Mouse (Mus musculus): ENCODE results near the gene 4933406M09Rik. TPM values are rescaled to one million over a fixed set of nuclear protein-coding genes. Genes with fewer than 3 reads are reported as not detected.
A peak's percentile ranks its signal among the peaks of the same experiment; 100 is the strongest.

The 4933406M09Rik gene
- polyA plus RNA-seq, 1 experiment from 2014 or later = not detected

- no peaks in the 10 kb centered on the region for H3K27me3 ChIP-seq (ENCODE audit: control insufficient read depth, insufficient read depth, low read length)
- no peak overlapping the region for H3K4me3 ChIP-seq (ENCODE audit: low read depth, low read length)
- H3K9me3 ChIP-seq (ENCODE audit: control insufficient read depth, low read length) = no peaks in the 10 kb centered on the region
- H3K4me1 ChIP-seq (ENCODE audit: control insufficient read depth, insufficient read depth, low read length) = no peaks in the 10 kb centered on the region
- no peak overlapping the region for H3K27ac ChIP-seq (ENCODE audit: low read depth, low read length)
- no peaks in the 10 kb centered on the region for H3K36me3 ChIP-seq (ENCODE audit: control insufficient read depth, insufficient read depth, low read length)
- no peak for ATAC-seq (ENCODE audit: low read depth)
- 90% methylated on average over 12 of the region's 12 CpGs for WGBS
- H3K4me2 ChIP-seq (ENCODE audit: low read depth, low read length) = no peak overlapping the region
- H3K9ac ChIP-seq (replicated peaks; ENCODE audit: low read depth, low read length) = no peak overlapping the region
Measured at GRCm38 (mm10) chr1:134398210-134398609, 12.5 kb downstream of the 4933406M09Rik start.

GRCm38 (mm10) chr1:134399735-134400134, 14.0 kb downstream of the 4933406M09Rik start:
- WGBS = 55% methylated on average over 5 of the region's 5 CpGs
- no peak for ATAC-seq (ENCODE audit: low read depth)
- Histone ChIP-seq H3K27me3 (ENCODE audit: control insufficient read depth, insufficient read depth, low read length) (no peaks in the 10 kb centered on the region), H3K4me1 (ENCODE audit: control insufficient read depth, insufficient read depth, low read length) (no peaks in the 10 kb centered on the region), H3K9ac (replicated peaks; ENCODE audit: low read depth, low read length) (no peak overlapping the region), H3K4me2 (ENCODE audit: low read depth, low read length) (no peak overlapping the region), H3K4me3 (ENCODE audit: low read depth, low read length) (no peak overlapping the region), H3K36me3 (ENCODE audit: control insufficient read depth, insufficient read depth, low read length) (no peaks in the 10 kb centered on the region), H3K9me3 (ENCODE audit: control insufficient read depth, low read length) (no peaks in the 10 kb centered on the region), H3K27ac (ENCODE audit: low read depth, low read length) (no peak overlapping the region)

GRCm38 (mm10) chr1:134405509-134406413, 20.0 kb downstream of the 4933406M09Rik start, which contains the start of gene Cyb5r1:
Cyb5r1 (plus strand) TSS chr1:134405559.
- H3K9ac ChIP-seq (replicated peaks; ENCODE audit: low read depth, low read length) = peak within 1 kb of the TSS; percentile 72
- H3K9me3 ChIP-seq (ENCODE audit: control insufficient read depth, low read length) = no peaks in the 10 kb centered on the region
- WGBS = under 1% methylated on average over 41 of the region's 43 CpGs
- peak within 1 kb of the TSS; percentile 64 for H3K4me3 ChIP-seq (ENCODE audit: low read depth, low read length)
- peak; percentile 97 for ATAC-seq (ENCODE audit: low read depth)
- H3K27ac ChIP-seq (ENCODE audit: low read depth, low read length) = no peak within 1 kb of the TSS
- H3K4me2 ChIP-seq (ENCODE audit: low read depth, low read length) = peak within 1 kb of the TSS; percentile 87
- H3K36me3 ChIP-seq (ENCODE audit: control insufficient read depth, insufficient read depth, low read length) = no peaks in the 10 kb centered on the region; the same call in 1 of the 2 replicates
- H3K27me3 ChIP-seq (ENCODE audit: control insufficient read depth, insufficient read depth, low read length) = no peaks in the 10 kb centered on the region
- no peaks in the 10 kb centered on the region for H3K4me1 ChIP-seq (ENCODE audit: control insufficient read depth, insufficient read depth, low read length)

- Histone ChIP-seq H3K36me3 (ENCODE audit: control insufficient read depth, insufficient read depth, low read length) (no peaks in the 10 kb centered on the region; the same call in 1 of the 2 replicates), H3K9ac (replicated peaks; ENCODE audit: low read depth, low read length) (peak overlapping the region; percentile 72), H3K4me2 (ENCODE audit: low read depth, low read length) (peak overlapping the region; percentile 87), H3K9me3 (ENCODE audit: control insufficient read depth, low read length) (no peaks in the 10 kb centered on the region), H3K4me1 (ENCODE audit: control insufficient read depth, insufficient read depth, low read length) (no peaks in the 10 kb centered on the region), H3K27me3 (ENCODE audit: control insufficient read depth, insufficient read depth, low read length) (no peaks in the 10 kb centered on the region), H3K27ac (ENCODE audit: low read depth, low read length) (no peak overlapping the region), H3K4me3 (ENCODE audit: low read depth, low read length) (peak overlapping the region; percentile 64)
- WGBS = 38% methylated on average over 8 of the region's 8 CpGs
- ATAC-seq (ENCODE audit: low read depth) = peak; percentile 34; the same call in 1 of the 2 replicates
Measured at GRCm38 (mm10) chr1:134406414-134406771, 20.7 kb downstream of the 4933406M09Rik start.

GRCm38 (mm10) chr1:134408080-134408479, 22.3 kb downstream of the 4933406M09Rik start:
- Histone ChIP-seq H3K36me3 (ENCODE audit: control insufficient read depth, insufficient read depth, low read length) (no peaks in the 10 kb centered on the region; the same call in 1 of the 2 replicates), H3K4me3 (ENCODE audit: low read depth, low read length) (no peak overlapping the region), H3K9me3 (ENCODE audit: control insufficient read depth, low read length) (no peaks in the 10 kb centered on the region), H3K4me1 (ENCODE audit: control insufficient read depth, insufficient read depth, low read length) (no peaks in the 10 kb centered on the region), H3K9ac (replicated peaks; ENCODE audit: low read depth, low read length) (no peak overlapping the region), H3K27me3 (ENCODE audit: control insufficient read depth, insufficient read depth, low read length) (no peaks in the 10 kb centered on the region), H3K27ac (ENCODE audit: low read depth, low read length) (no peak overlapping the region), H3K4me2 (ENCODE audit: low read depth, low read length) (no peak overlapping the region)
- 68% methylated on average over 8 of the region's 8 CpGs for WGBS
- ATAC-seq (ENCODE audit: low read depth) = no peak

GRCm38 (mm10) chr1:134411706-134412629, 26.2 kb downstream of the 4933406M09Rik start:
- H3K27me3 ChIP-seq (ENCODE audit: control insufficient read depth, insufficient read depth, low read length) = no peaks in the 10 kb centered on the region
- H3K4me3 ChIP-seq (ENCODE audit: low read depth, low read length) = no peak overlapping the region
- H3K9ac ChIP-seq (replicated peaks; ENCODE audit: low read depth, low read length) = no peak overlapping the region
- 91% methylated on average over 9 of the region's 9 CpGs for WGBS
- no peak overlapping the region for H3K27ac ChIP-seq (ENCODE audit: low read depth, low read length)
- H3K4me2 ChIP-seq (ENCODE audit: low read depth, low read length) = no peak overlapping the region
- no peaks in the 10 kb centered on the region; the same call in 1 of the 2 replicates for H3K36me3 ChIP-seq (ENCODE audit: control insufficient read depth, insufficient read depth, low read length)
- H3K4me1 ChIP-seq (ENCODE audit: control insufficient read depth, insufficient read depth, low read length) = peaks cover 17% of the 10 kb centered on the region; the same call in 1 of the 2 replicates
- no peaks in the 10 kb centered on the region for H3K9me3 ChIP-seq (ENCODE audit: control insufficient read depth, low read length)
- ATAC-seq (ENCODE audit: low read depth) = no peak

- Histone ChIP-seq H3K4me1 (ENCODE audit: control insufficient read depth, insufficient read depth, low read length) (peaks cover 30% of the 10 kb centered on the region), H3K4me2 (ENCODE audit: low read depth, low read length) (no peak overlapping the region), H3K9ac (replicated peaks; ENCODE audit: low read depth, low read length) (0 out of 2 replicates have a peak overlapping the region, but pooled peaks have one; percentile 95), H3K27ac (ENCODE audit: low read depth, low read length) (no peak overlapping the region), H3K36me3 (ENCODE audit: control insufficient read depth, insufficient read depth, low read length) (no peaks in the 10 kb centered on the region), H3K9me3 (ENCODE audit: control insufficient read depth, low read length) (no peaks in the 10 kb centered on the region), H3K4me3 (ENCODE audit: low read depth, low read length) (no peak overlapping the region), H3K27me3 (ENCODE audit: control insufficient read depth, insufficient read depth, low read length) (no peaks in the 10 kb centered on the region)
- 60% methylated on average over 2 of the region's 2 CpGs for WGBS
- ATAC-seq (ENCODE audit: low read depth) = no peak
Measured at GRCm38 (mm10) chr1:134414038-134414437, 28.3 kb downstream of the 4933406M09Rik start.

- Histone ChIP-seq H3K27me3 (ENCODE audit: control insufficient read depth, insufficient read depth, low read length) (no peaks in the 10 kb centered on the region), H3K4me3 (ENCODE audit: low read depth, low read length) (peak overlapping the region; percentile 87), H3K4me1 (ENCODE audit: control insufficient read depth, insufficient read depth, low read length) (peaks cover 36% of the 10 kb centered on the region), H3K9me3 (ENCODE audit: control insufficient read depth, low read length) (no peaks in the 10 kb centered on the region), H3K36me3 (ENCODE audit: control insufficient read depth, insufficient read depth, low read length) (no peaks in the 10 kb centered on the region), H3K27ac (ENCODE audit: low read depth, low read length) (peak overlapping the region; percentile 61; the same call in 1 of the 2 replicates), H3K4me2 (ENCODE audit: low read depth, low read length) (peak overlapping the region; percentile 43), H3K9ac (replicated peaks; ENCODE audit: low read depth, low read length) (peak overlapping the region; percentile 95)
- WGBS = 16% methylated on average over 11 of the region's 11 CpGs
- peak; percentile 32 for ATAC-seq (ENCODE audit: low read depth)
Measured at GRCm38 (mm10) chr1:134414501-134415167, 28.9 kb downstream of the 4933406M09Rik start.

Data from neural tube, embryonic 14.5 days (tissue).